Mouse (Mus musculus): ENCODE data around the gene Nsun2.

The Nsun2 gene

DNA sequence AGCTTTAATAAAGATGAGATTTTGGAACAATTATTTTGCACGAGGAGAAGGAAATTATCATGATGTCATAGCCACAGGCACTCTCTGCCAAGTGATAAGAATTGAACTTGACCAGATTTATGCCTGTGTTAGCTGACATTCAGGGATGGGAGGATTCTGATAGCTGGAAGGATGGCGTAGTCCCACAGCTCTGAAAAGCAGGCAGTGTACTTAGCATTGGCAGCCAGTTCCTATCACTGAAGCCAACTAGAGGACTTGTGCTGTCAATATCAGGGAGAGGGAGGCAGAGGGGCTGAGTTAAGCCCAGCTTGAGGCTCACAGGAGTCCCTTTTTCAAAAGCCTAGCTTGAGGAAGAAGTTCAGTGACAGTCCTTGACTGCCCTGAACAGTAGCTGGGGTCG is 91.0 kb downstream of the Nsun2 start:
- in situ Hi-C loops (cut with MboI; ENCODE audit: low sequenced_read_pairs): no loop called here

DNA sequence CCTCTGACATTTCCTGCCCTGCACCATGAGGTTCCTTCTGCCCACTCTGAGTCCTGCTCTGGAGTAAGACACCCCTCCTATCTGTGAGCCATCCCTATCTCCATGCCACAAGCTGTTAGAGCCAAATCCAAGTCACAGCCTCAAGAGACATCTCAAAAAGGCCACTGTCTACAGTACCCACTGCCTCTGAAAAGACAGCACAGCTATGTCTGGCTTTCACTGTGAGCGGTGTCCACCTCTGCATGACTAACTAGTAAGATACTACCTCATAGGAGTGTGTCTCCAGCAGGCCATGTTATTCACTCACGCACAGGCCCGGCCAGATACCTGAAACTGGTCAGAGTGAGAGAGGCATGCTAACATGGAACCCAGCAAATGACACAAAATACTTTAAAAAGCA is 94.4 kb downstream of the Nsun2 start:
- in situ Hi-C loops (cut with MboI; ENCODE audit: low sequenced_read_pairs): no loop called here

DNA sequence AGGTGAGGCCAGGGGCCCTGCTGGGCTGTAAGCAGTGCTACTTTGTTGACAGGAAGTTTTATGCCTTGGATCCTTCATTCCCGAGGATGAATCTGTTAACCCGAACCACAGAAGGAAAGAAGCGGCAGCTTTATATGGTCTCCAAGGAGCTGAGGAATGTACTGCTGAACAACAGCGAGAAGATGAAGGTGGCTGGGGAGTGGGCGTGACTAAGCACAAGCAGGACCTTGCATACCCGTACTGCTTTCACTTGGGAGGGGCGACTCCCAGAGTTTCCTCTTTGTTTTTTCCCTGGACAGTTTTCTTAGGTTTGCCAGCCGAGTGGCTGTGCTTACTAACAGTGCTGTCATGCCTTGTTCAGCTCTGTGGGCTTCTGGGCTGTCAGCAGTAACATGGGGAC is 97.0 kb downstream of the Nsun2 start:
- in situ Hi-C loops (cut with MboI; ENCODE audit: low sequenced_read_pairs): loop anchor here (10.0 kb wide), 1 partner anchor 86 kb away; no protein-coding TSS in a partner anchor

DNA sequence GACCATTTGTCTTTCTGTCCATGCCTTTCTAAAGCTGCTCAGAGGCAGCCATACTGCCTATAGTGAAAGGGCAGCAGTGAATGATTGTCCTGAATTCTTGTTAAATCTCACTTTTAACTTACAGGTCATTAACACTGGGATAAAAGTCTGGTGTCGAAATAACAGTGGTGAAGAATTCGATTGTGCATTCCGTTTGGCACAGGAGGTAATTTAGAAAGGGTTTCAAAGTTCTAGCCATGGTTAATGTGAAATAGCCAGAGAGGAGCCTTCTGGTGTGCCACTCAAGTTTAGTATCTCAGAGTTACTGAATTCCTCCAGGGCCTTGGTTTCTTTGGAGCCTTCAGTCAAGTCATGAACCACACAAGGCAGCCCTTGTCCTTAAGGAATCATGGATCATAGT is 97.6 kb downstream of the Nsun2 start:
- in situ Hi-C loops (cut with MboI; ENCODE audit: low sequenced_read_pairs): loop anchor here (10.0 kb wide), 1 partner anchor 86 kb away; no protein-coding TSS in a partner anchor

DNA sequence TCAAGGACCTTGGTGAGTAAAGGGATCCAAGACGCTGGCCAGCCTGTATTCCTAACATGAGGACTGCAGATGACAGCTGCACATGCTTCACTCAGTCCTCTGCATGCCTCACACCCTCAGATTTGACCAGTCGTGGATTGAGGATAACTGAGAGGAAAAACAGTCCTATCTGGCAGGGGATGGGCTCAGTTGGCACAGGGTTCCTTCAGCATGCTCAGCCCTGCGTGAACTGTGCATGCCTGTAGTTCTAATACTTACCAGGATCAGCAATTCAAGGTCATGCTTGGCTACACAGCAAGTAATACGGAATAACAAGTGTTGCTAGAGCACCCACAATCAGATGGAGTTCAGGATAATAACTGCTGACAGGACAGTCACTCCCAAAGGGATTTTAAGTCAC is 98.1 kb downstream of the Nsun2 start:
- in situ Hi-C loops (cut with MboI; ENCODE audit: low sequenced_read_pairs): loop anchor here (10.0 kb wide), 1 partner anchor 87 kb away; no protein-coding TSS in a partner anchor

DNA sequence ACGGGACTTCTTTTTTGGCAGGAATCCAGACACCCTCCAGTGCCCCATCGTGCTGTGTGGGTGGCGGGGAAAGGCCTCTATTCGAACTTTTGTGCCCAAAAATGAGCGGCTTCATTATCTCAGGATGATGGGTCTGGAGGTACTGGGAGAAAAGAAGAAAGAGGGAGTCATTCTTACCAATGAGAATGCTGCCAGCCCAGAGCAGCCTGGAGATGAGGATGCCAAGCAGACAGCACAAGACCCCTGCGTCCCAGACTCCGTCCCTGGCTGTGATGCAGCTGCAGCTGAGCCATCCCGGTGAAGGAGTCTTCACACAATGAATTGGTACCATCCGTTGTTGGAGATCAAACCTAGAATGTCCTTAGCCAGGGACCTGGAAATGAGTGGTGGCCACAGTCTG is 100.0 kb downstream of the Nsun2 start:
- in situ Hi-C loops (cut with MboI; ENCODE audit: low sequenced_read_pairs): loop anchor here (10.0 kb wide), 1 partner anchor 89 kb away; no protein-coding TSS in a partner anchor

DNA sequence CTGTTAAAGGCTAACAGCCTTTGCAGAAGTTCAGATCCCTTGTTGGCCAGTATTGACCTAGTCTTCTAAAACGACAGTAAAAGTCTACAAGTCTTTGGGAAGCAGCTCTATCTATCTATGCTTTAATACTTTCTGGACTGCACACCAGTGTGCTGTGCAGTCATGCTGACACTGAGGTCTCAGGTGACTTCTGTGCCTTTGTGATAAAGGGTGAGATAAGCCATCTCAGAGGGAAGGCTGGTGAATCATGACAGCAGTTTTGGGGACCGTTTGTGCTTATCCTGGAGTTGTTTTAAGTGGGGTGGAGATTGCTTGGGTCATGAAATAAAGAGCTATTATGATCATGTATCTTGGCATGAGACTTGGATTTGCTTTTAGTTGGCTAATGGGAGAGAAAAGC is 100.4 kb downstream of the Nsun2 start:
- in situ Hi-C loops (cut with MboI; ENCODE audit: low sequenced_read_pairs): loop anchor here (10.0 kb wide), 1 partner anchor 89 kb away; no protein-coding TSS in a partner anchor

DNA sequence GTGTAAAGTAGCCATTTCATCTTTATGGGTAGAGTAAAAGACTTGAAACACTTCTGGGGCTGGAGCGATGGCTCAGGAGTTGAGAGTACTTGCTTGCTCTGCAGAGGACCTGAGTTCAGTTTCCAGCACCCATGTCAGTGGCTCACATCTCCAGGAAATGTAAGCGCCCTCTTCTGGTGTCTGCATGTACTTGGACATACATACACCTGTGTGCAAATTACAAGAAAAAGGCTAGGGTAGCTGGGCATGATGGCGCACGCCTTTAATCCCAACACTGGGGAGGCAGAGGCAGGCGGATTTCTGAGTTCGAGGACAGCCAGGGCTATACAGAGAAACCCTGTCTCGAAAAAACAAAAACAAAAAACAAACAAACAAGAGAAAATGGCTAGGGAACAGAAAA is 102.3 kb downstream of the Nsun2 start:
- in situ Hi-C loops (cut with MboI; ENCODE audit: low sequenced_read_pairs): loop anchor here (10.0 kb wide), 1 partner anchor 91 kb away; no protein-coding TSS in a partner anchor

DNA sequence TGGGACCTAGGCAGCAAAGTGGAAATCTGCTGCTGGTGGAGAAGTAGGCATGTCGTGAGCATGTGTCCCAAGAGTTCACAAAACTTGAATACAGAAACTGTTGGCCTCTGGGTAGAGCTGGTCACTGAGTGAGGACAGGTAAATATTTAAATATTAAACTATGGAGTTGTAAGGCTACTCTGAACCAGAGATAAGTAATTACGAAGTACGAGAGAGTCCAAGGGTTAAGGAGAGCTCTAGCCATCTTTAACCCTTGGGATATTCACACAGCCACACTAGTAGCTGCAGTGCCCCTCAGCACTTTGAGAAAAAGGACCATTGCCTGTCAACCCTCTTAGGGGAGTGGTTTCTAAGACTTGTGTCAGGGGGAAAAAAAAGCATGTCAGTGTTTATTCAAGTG is 102.8 kb downstream of the Nsun2 start:
- in situ Hi-C loops (cut with MboI; ENCODE audit: low sequenced_read_pairs): loop anchor here (10.0 kb wide), 1 partner anchor 92 kb away; no protein-coding TSS in a partner anchor

DNA sequence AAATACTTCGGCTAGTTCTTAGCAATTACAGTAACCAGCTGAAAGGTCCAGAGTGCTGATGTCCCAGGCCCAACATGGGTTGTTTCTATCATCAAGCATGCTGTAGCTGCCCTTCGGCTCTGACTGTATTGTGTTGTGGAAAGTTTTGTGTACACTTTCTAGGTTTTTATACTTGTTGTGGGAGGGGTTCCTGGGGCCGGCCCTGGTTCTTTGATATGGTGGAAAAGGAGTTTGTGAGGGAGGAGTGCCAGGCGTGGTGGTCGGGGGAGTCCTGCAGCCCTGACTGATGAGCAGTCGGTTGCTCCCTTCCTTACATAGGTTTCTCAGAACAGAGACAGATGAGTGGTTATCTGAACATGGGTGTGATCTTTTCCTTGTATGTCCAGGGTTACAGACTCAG is 103.3 kb downstream of the Nsun2 start:
- in situ Hi-C loops (cut with MboI; ENCODE audit: low sequenced_read_pairs): loop anchor here (10.0 kb wide), 1 partner anchor 92 kb away; no protein-coding TSS in a partner anchor

DNA sequence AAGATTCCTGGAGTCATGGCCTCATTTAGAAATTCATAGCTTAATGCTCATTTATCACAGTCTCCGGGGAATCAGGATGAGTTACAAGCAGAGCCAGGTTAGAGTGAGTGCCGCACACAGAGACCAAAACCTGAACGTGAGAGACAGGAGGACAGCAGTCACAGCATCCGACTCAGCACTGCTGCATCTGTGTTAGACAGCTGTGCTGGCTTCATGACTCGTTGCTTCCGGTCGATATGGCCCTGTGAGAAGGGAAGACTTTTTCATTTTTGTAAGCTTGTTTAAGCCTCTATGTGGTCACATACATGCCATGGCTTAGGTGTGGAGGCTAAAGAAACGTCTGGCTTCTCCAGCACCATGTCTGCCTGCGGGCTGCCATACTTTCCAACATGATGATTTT is 104.1 kb downstream of the Nsun2 start:
- in situ Hi-C loops (cut with MboI; ENCODE audit: low sequenced_read_pairs): loop anchor here (10.0 kb wide), 1 partner anchor 93 kb away; no protein-coding TSS in a partner anchor

DNA sequence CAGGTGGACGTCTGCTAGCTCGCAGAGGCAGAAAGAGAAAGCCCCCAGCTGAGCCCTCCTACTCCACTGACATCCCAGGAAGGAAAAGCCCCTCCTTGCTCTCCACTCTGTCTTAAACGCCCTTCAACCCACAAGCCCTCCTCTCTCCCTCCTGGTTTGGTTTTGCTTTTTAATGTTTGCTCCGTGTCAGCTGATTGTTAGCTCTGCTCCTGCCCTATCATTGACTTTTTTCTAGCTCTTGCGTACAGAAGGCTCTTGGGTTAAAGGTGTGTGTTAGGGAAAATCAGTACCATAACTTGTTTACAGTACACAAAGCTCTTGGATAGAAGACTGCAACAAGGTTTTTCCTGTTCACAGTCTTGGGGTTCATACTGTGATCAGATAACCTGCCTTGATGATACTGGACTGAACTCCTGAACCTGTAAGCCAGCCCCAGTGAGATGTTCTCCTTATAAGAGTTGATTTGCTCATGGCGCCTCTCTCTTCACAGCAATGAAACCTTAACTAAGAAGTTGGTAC is 104.6 kb downstream of the Nsun2 start:
- in situ Hi-C loops (cut with MboI; ENCODE audit: low sequenced_read_pairs): loop anchor here (10.0 kb wide), 1 partner anchor 93 kb away; no protein-coding TSS in a partner anchor

DNA sequence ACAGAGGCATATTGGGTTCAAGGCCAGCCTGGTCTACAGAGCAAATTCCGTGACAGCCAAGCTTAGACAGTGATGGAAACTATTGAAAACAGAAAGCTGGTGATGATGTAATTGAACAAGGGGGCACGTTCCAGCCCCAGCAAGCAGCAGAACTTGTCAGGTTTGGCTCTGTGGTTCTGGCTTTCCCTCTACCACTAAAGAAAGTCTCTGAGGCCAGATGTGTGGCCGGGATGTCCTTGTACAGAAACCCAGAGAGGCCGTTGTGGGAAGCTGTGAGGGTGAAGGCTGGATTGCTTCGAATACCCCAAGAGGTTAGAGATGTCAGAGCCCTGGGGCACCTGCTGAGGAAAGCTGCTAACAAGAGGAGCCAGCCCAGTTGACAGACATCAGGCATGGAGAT is 105.7 kb downstream of the Nsun2 start:
- in situ Hi-C loops (cut with MboI; ENCODE audit: low sequenced_read_pairs): loop anchor here (10.0 kb wide), 1 partner anchor 94 kb away; no protein-coding TSS in a partner anchor

DNA sequence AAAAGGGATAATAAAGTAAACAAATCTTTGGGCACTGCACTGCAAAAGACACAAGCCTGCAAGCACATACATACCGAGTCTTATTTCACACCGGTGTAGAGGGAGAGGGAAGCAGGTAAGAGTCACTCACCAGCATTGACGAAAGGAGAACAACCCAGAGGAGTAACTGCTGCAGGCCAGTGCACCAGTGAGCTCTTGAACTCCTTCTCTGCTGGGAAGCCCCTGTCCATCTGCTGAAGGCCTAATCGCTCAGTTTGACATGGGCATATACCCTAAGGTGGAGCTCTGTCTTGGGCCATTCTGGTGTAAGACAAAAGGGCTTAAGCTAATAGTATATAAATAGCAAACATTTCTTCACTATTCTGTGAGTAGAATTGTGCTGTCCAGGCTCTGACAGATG is 106.6 kb downstream of the Nsun2 start:
- in situ Hi-C loops (cut with MboI; ENCODE audit: low sequenced_read_pairs): no loop called here

DNA sequence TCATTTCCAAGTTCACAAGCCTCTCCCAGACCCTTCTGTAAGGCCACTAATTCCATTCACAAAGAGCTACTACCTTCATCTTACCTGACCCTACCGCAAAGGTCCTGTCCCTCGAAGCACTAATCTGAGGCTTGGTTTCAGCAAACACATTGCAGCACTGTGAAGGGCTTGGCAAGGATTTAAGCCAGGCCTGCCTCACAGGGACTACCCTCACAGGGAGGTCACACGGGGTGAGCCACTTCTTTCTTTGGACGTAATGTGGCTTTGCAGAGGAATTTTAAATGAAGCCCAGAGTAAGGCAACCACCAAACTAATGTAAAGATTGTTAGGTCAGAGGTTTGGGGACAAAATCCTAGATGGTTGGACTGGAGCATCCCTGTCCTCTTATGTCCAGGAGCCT is 107.0 kb downstream of the Nsun2 start:
- in situ Hi-C loops (cut with MboI; ENCODE audit: low sequenced_read_pairs): no loop called here

DNA sequence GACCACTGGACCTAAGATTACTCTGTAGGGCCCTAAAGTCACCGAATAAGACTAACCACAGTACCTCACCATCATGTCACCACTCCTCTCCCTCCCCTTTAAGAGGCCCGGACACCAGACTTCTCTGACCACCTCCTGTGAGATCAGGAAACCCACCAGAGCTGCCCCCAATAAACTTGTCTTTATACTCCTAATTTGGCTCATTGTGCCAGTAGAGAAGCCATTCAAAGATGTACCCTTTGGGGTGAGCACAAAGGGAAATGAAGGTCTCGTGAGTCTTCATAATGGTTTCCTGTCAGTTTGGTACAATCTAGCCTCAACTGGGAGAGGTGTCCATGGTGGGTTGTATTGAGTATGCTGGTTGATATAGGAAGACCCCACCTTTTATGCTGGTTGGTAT is 107.5 kb downstream of the Nsun2 start:
- in situ Hi-C loops (cut with MboI; ENCODE audit: low sequenced_read_pairs): no loop called here

DNA sequence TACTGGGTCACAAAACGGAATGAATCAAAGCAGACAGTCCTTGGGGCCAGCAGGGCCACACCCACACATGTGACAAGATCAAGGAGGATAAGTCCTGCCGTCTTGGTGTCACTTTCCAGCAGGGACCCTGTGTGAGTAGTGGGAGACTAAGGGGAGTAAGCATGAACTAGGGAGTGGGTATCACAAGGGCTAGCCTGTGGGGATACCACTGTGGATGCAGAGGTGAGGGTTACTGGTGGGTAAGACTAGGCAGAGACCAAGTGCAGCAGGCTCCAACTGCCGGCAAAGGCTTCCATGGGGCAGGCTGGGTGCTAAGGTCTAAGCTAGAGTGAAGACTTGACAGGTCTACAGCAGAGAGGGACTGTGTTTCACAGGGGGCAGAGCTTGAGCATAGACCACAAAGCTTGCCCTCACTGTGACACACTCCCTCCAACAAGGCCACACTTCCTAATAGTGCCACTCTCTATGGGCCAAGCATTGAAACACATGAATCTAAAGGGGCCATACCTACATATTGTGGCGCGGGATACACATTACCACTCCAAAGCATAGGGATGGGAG is 109.2 kb downstream of the Nsun2 start:
- in situ Hi-C loops (cut with MboI; ENCODE audit: low sequenced_read_pairs): no loop called here

DNA sequence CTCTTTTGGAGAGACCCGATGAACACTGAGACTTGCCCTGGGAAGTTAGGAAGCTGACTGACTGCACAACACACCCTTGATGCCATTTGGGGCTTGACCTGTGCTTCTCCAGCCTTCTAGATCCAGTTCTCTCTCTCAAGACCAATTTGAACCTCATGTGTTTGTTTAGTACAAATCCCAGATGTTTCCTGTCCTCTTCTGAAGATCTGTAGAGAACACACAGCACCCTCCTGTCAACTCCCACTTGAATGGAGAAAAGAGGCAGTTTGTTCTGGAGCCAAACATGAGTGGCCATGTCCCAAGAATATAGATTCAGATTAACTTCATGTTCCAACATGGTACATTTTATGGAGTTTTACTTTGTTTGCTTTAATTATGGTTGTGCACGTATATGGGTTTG is 110.4 kb downstream of the Nsun2 start:
- in situ Hi-C loops (cut with MboI; ENCODE audit: low sequenced_read_pairs): no loop called here

DNA sequence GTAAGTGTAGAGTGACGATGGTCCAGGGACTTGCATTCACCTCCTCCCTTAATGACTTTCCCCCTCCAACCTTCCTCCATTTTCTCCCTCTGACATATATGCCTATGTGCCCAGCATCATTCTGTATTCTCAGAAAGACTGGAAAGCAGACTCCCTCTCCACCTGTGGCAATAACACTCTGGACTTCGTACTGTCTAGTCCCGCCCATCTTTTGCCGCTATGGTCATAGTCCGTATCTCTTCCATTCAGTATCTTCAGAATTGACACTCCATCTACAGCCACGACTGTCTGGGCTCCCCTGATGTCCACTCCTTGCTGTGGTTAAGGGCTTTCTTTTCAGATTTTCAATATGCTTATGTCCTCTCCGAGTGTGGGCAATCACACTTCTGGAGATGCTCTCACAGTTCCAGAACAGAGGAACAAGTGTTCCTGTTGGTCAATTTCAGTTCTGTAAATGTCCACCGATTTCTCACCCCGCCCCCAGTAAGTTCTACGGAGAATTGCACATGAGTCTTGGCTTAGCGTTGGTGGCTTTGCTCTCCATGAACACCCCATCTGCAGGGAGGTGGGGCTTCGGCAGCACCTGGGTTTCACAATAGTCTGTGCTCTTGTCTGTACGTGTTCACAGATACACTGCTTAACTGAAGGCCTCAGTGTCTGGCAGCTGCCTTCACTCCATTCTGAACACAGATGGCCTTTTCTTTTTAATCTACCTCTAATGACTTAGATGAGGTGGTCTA is 111.1 kb downstream of the Nsun2 start:
- in situ Hi-C loops (cut with MboI; ENCODE audit: low sequenced_read_pairs): no loop called here

DNA sequence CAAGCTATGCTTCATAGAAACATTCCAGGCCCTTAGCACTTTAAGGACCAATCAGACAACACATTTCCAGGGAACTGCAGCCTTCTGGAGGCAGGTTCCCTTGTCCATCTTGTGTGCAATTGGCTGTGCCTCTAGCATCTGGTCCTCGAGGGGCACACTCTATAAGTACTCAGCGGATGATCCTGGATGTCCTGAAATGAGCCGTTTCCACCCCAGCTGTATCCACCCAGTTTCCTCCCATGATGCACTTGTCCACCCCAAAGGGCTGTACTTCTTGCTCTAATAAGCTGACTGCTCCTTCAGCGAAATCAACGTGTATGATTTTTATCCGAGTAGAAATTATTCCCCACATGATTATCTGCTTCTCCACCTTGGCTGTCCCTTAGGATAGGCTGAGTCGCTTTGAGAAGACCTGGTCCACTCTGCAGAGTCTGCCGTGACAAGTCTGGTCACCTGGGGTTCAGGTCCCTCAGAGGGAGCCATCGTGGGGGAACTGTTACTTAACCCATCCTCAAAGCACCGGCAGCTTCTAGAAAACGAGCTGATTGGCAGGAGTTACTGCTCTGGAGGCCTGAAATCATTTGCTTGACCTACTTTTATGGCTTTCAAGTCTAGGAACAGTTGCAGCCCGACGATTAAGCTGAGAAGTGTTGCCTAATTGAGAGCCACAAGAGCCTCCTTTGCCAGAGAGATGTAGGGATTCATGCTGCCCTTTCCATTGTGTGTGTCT is 112.3 kb downstream of the Nsun2 start:
- in situ Hi-C loops (cut with MboI; ENCODE audit: low sequenced_read_pairs): no loop called here

DNA sequence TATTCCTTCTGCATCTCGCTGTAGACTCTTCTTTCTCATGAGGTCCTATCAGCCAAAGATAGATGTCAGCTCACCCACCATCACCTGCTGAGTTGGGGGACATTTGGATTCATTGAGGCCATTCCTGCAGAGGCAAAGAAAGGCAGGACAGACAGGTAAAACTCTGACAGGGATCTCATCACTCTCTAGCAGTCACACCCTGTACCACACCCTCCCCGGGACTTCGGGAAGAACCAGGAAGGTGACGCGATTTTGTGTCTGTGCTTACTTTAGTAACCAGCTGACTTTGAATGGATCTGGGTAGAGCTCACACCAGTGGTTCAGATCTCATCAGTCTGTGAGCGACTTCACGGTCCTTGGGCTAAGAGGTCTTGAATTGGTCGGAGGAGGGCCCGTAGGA is 112.9 kb downstream of the Nsun2 start:
- in situ Hi-C loops (cut with MboI; ENCODE audit: low sequenced_read_pairs): no loop called here

Measured in CH12F3 (cell line).